Mouse (Mus musculus) right cerebral cortex, adult 2 months (tissue): ENCODE measurements around the gene Cops9.

Experiments used
- DNase-seq, 2 experiments: peaks; one replicate each; pipeline ENCODE4 v3.0.0; 2021 to 2022; ENCODE audit warnings: low spot score in 2 of 2

Cops9 gene

GRCm38 (mm10) chr1:92646601-92647000 lies 4.8 kb upstream of the Cops9 start:
- no peak for DNase-seq

- no peak for DNase-seq
Measured at GRCm38 (mm10) chr1:92646111-92646510, 4.3 kb upstream of the Cops9 start.

DNA sequence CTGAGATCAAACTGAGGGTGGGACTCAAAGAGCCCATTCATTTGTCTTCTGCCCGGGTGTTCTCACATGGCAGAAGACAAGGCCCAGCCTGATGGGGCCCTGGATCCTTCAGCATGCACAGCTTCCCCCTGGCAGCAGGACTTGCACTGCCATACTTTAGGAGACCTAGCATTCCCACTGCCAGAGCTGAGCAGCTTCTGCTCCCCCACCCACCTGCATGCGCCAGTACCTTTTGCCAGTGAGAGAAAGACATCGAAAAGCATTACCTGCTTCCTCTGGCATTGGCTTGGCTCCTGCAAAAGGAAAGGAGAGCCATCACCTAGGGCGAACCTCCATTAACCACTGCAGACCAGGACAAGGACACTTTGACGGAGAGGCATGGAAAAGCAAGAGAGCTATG lies 3.1 kb upstream of the Cops9 start:
- DNase-seq: no peak

DNA sequence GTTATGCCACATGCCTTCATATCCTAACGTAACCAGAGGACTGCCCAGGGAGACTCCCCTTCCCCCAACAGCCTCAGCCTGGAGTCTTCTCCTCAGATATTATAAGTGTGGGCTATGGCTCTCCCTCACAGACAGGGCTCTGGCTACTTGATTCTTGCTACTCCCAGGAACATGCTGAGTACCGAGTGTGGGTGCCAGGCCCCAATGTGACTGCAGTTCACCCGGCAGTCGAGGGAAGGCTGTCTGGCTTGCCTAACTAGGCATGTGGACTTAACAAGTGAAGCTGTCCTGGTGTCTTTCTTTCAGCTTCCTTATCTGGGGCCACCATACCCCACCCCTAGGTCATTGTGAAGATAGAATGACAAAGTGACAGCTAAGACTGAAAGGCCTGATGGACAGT lies 1.9 kb upstream of the Cops9 start:
- no peak for DNase-seq

DNA sequence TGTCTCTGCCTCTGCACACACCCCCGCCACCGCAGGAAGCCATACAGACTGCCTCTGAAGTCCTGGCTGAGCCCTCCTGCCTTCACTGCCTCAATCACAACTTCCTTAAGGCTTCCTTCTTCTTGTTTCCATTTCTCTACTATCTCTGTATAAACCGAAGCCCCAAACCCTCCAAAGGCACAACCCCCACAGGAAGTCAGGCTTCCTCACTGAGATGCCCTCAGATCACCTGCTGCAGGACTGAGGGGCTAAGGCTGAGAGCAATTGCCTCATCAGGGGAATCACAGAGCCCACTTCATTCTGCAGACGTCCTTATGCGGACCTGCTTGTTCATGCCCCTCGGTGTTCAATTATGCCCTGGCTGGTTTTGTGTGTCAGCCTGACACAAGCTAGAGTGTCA lies 1.4 kb downstream of the Cops9 start:
- DNase-seq: no peak

- DNase-seq: no peak
Measured at GRCm38 (mm10) chr1:92638736-92639135, 3.0 kb downstream of the Cops9 start.

GRCm38 (mm10) chr1:92638181-92638580 lies 3.6 kb downstream of the Cops9 start:
- DNase-seq: peak; percentile 66 to 71

DNA sequence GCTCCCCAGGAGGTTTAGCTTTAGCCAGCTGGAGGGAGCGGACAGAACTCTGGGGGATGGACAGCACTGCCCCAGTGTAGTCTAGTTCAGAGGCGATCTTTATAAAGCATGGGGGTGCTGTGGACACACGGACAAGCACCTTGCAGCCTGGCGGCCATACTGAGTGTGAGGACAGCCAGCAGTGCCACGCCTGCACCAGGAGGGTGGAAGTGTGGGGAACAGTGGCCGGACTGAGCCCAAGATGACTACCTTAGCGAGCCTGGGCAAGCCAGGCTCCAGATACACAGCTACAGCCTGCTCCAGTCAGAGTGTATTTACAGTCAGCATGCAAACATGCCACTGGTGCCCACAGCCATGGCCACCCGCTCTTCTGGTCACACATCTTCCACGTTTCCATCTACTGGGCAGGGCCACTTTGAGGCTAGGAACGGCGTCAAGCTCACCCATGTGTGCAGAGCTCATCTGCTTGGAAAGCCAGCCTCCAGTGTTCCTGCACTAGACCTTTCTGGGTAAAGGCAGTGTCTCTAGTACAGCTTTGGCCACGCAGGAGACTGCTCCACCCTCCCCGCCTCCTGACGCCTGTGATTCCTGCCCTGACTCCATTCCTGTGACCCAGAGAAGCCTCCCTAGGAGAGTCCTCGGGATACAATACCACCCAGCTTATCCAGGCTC lies 4.1 kb downstream of the Cops9 start:
- no peak for DNase-seq

DNA sequence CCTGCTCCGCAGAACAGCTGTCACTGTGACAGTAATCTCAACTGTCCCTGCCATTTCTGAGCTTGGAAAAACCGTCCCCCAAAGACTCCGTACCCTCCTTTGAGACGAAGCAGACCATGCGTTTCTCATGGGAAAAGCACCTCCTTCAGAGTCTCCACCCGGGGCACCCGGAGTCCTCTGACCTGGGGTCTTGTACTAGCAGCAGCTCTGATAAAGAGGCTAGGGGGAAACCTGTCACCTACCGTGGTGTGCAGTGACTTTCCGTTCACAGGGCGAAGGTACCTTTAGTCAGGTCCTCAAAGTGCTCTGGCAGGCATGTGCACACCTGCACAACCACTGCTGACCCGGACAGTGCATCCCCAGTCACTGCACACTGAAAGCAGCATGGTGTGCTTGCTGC lies 5.1 kb downstream of the Cops9 start:
- no peak for DNase-seq

DNA sequence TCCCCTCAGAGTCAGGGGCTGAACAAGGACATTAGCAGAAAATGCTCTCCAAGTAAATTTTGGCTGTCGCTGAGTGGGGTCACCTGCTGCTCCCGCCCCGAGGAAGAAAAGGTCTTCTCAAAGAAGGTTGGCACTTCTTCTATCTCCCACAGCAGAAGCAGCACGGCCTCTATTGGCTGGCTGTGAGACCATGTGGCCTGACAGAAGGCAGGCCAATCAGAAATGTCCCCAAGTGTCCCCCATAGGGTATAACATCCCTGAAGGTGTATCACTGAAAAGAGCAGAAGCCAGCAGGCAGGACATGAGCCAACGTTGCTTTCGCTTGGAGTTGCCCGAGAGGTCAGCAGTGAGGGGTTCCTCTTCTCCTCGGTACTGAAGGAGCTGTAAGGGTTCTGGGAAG lies 5.8 kb downstream of the Cops9 start:
- DNase-seq: no peak

DNA sequence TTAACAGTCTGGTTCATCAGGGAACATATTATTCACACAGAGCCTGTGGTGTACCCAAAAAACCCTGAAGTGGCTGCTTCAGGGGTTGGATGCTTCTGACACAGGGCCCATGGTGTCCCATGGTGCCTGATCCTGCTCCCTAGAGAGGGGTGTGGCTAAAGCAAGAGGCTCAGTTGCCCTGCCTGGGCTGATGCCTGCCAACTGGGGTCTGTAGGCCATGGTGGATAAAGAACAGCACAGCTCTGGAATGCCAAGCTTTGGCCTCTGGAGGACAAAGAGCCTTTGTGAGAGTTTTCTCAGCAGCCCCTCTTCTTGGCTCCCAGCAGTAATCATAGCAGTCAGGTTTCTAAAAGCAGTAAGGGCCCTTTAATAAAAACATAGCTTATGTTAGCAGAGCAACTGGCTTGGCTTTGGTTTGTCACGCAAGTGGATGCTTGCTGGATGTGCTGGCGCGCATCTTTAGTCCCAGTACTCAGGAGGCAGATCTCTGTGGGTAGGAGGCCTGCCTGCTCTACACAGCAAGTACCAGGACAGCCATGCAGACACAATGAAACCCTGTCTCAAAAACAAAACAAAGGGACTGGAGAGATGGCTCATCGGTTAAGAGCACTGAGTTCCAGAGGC lies 6.7 kb downstream of the Cops9 start:
- no peak for DNase-seq

- DNase-seq: no peak
Measured at GRCm38 (mm10) chr1:92634569-92634968, 7.2 kb downstream of the Cops9 start.

- DNase-seq: no peak
Measured at GRCm38 (mm10) chr1:92633726-92634125, 8.1 kb downstream of the Cops9 start.

GRCm38 (mm10) chr1:92632948-92633347 lies 8.8 kb downstream of the Cops9 start:
- no peak for DNase-seq

DNA sequence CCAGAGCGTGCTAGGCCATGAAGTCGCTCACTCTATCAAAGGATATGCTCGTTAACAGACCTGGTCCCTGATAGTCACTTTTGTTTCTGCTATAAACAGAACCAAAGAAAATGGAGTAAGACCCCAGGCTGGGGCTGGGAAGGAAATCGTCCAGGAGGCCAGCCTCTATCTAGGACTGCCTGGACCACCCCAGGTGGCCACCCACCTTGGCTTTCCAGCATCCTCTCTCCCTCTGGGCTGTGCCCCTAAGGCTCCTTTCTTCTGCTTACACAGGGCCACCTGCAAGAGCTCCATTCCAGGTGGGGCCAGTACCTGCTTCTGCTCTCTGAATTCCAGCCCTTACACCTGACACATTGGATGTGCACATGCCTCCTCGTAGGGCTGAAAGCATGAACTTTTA lies 9.6 kb downstream of the Cops9 start:
- DNase-seq: no peak

- no peak for DNase-seq
Measured at GRCm38 (mm10) chr1:92628227-92628626, 13.6 kb downstream of the Cops9 start.

GRCm38 (mm10) chr1:92618360-92618759 lies 23.4 kb downstream of the Cops9 start:
- DNase-seq: no peak

DNA sequence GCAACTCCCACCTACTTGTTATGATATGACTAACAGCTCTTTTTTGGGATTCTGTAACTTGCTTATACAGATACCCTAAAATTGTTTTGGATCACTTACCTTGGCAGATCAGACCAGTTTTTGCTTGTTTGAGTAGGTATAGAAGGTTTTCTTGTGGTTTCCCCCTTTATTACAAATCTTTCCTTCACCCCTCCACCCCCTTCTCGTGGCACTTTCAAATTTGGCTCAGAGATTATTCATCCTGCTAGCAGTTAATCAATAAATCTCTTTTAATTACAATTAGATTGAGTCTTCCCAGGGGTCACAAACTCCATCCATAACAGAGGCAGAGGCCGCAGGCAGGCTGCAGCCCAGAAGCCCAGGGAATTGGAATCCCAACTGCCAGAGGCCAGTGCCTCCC lies 24.3 kb downstream of the Cops9 start, which contains the start of gene Olfr12:
Gene Olfr12, plus strand, starts transcription at position 301 of the 400 bp plus-strand sequence.
- no peak for DNase-seq

DNA sequence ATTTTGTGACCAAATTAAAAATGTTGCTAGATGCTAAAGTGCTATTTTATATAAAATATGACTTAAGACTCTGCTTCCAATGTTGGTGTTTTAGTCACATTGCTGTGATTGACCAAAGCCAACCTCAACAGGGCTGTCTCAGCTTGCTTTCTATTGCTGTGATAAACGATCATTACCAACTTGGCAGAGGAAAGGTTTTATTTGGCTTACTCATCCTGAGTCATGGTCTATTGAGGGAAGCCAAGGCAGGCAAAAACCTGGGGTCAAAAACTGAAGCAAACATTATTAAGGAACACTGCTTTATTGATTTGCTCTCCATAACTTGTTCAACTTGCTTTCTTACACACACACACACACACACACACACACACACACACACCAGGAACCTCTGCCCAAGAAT lies 25.7 kb downstream of the Cops9 start:
- no peak for DNase-seq

GRCm38 (mm10) chr1:92614516-92614915 lies 27.3 kb downstream of the Cops9 start:
- no peak for DNase-seq

- DNase-seq: no peak
Measured at GRCm38 (mm10) chr1:92613175-92613574, 28.6 kb downstream of the Cops9 start.

DNA sequence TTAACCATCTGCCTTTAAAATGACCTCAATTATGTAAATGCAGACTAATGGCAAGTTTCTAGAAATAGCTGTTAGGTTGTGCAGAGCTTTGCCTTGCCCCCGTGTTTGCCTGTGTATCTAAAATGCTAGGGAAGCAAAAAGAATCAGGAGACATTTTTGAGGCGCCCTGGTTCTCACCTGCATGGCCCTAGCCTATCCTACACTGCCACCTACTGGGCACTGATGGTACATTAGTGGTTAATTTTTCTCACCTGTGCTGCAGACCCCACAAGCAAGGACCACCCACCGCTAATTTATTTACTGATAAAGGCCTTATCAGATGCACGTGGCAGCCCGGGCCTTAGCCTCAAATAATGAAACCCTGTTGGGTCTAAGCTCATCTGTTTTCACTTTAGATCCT lies 30.8 kb downstream of the Cops9 start:
- DNase-seq: peak; percentile 71 to 77

DNA sequence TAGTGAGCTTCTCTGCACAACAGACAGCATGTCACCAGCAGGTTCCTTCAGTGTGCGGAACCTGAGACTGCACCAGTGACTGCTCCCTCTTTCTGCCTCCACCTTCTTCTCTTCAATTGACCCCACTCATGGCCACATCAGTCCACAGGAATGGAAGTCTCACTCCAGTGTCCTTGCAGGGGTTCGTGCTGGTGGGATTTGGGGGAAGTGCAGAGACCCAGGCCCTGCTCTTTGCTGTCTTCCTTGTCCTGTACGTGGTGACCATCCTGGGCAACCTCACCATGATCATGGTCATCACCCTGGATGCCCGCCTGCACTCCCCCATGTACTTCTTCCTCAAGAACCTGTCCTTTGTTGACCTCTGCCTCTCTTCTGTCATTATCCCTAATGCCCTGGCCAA lies 34.1 kb downstream of the Cops9 start:
- DNase-seq: no peak

GRCm38 (mm10) chr1:92605482-92605881 lies 36.3 kb downstream of the Cops9 start, which contains the start of gene Olfr1410:
Gene Olfr1410 (plus strand): TSS chr1:92605782.
- no peak for DNase-seq
